Mouse (Mus musculus): Measurements from ENCODE around the gene Rabgef1.

- TF ChIP-seq POLR2A (IDR thresholded peaks at IDR 0.05; ENCODE audit: extremely low read depth, insufficient read depth, low read length) = no peak
- TF ChIP-seq CTCF (IDR thresholded peaks at IDR 0.05; ENCODE audit: low read depth, low read length) = no peak
These were observed 47.3 kb upstream of the Rabgef1 start for GRCm38 (mm10) chr5:130124271-130124670.
